Mouse (Mus musculus): ENCODE results near the gene Slc29a1. TPM values are rescaled to one million over a fixed set of nuclear protein-coding genes. Genes with fewer than 3 reads are reported as not detected.

The Slc29a1 gene
- 58.4 and 66.9 TPM in 2 replicates for total RNA-seq (2012; rRNA removed)
- 69.2 and 72.1 TPM in 2 replicates for total RNA-seq (2014; rRNA removed)
- polyA plus RNA-seq (2012; ENCODE audit: insufficient read length, low read depth): 74.2 and 88.0 TPM in 2 replicates

DNA sequence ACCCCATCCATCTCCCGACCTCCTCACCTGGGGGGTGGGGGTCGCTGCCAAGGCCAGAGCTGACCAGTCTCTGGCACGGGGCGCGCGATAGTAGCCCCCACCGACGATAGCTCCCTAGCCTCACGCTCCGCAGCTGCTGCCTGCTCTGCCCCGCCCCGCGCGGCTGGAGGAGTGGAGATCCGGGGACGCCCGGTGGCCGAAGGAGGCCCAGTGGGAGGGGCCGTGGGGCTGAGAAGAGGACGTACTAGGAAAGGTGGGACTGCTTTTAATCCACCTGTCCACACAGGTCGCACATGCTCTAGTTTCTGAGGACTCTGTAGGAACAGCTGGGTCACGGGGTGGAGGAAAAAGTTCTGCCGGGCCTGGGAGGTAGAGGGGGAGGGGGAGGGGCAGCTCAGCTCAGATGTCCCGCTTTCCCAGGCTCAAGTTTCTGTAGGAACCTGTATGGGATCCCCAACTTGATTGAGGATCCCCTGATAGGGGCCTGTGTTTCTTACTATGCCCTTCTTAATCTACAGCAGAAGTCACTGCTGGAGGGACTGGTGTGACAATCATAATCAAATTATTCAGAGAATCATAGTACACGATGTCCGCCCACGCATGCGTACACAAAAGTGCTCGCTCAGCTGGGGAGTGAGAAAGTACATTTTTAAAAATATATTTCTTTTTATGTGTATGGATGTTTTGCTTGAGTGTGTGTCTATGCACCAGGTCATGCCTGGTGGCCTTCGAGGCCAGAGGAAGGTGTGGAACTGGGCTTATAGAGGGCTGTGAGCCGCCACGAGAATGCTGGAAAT, at the start of gene Slc29a1:
Gene Slc29a1, minus strand, starts transcription at position 161 of the 797 bp plus-strand sequence.
- Histone ChIP-seq H3K4me2 (ENCODE audit: insufficient read depth, low read depth, poor library complexity, severe bottlenecking) (peak within 1 kb of the TSS; percentile 70), H3K4me1 (ENCODE audit: control insufficient read depth in 1 of 2, insufficient read depth in 2 of 2) (peaks cover 9 to 32% of the 10 kb centered on the region in 2 experiments; a peak in 3 of 4 replicates), H3K4me3 (replicated peaks in 1 of 3; ENCODE audit: low read depth in 2 of 3, low read length in 2 of 3, poor library complexity in 1 of 3) (peak within 1 kb of the TSS in 1 of 3 experiments; percentile 36), H3K27ac (ENCODE audit: insufficient read depth, low read depth) (no peak within 1 kb of the TSS), H3K27me3 (replicated peaks) (peaks cover 1% of the 10 kb centered on the region), H3K36me3 (replicated peaks in 1 of 2; ENCODE audit: control insufficient read depth in 1 of 2, insufficient read depth in 1 of 2, low read length in 1 of 2) (no peaks in the 10 kb centered on the region), H3K9me3 (replicated peaks; ENCODE audit: low read length) (no peaks in the 10 kb centered on the region), H3K9ac (ENCODE audit: insufficient read depth, low read depth) (peak within 1 kb of the TSS; percentile 10; the same call in 1 of the 2 replicates), H3K79me2 (replicated peaks; ENCODE audit: control insufficient read depth, extremely low read depth, insufficient read depth, poor library complexity, severe bottlenecking) (no peaks in the 10 kb centered on the region)
- in situ Hi-C loops (cut with MboI; ENCODE audit: low pct_ligation_motif_present, low pct_unique_long_range_greater_than_20kb, low sequenced_read_pairs): no loop called here
- TF ChIP-seq TCF12 (IDR thresholded peaks at IDR 0.05; ENCODE audit: low read depth, low read length): no peak
- 0 out of 2 replicates have a peak, but pooled peaks have one; percentile 63 for TF ChIP-seq MAZ (IDR thresholded peaks at IDR 0.05; ENCODE audit: low read depth, low read length)
- TF ChIP-seq CTCF (conservative IDR thresholded peaks at IDR 0.05 in 1 of 2, IDR thresholded peaks at IDR 0.05 in 1 of 2; ENCODE audit: low read depth in 2 of 2, low read length in 2 of 2): no peak
- no peak for TF ChIP-seq ZC3H11A (IDR thresholded peaks at IDR 0.05; ENCODE audit: low read depth, low read length)
- TF ChIP-seq MEF2A (IDR thresholded peaks at IDR 0.05; ENCODE audit: borderline replicate concordance, low read depth, low read length): no peak
- no peak for TF ChIP-seq USF1 (IDR thresholded peaks at IDR 0.05; ENCODE audit: low read depth, low read length)
- TF ChIP-seq CHD2 (IDR thresholded peaks at IDR 0.05; ENCODE audit: low read length): 0 out of 2 replicates have a peak, but pooled peaks have one; percentile 26
- TF ChIP-seq ELF1 (IDR thresholded peaks at IDR 0.05; ENCODE audit: low read depth, low read length): no peak
- no peak for TF ChIP-seq HCFC1 (IDR thresholded peaks at IDR 0.05; ENCODE audit: low read depth, low read length)
- dilution Hi-C loops (cut with MboI; ENCODE audit: extremely low pct_ligation_motif_present, extremely low pct_unique_long_range_greater_than_20kb, low sequenced_read_pairs): no loop called here
- DNase-seq (ENCODE audit: extremely low read depth): no peak

DNA sequence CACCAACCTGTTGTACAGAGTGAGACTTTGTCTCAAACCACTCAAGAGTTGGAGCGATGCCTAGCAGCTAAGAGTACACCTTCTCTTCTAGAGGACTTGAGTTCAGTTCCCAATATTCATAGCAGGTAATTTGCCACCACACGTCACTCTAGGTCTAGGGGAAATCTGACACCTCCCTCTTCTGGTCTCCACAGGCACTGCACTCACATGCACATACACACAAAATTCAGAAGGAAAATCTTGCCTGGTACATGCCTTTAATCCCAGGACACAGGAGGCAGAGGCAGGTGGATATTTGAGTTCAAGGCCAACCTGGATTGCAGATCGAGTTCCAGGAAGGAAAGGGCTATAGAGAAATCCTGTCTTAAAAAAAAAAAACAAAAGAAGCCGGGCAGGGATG, 44.8 kb upstream of the Slc29a1 start:
- Histone ChIP-seq H3K4me1 (ENCODE audit: control insufficient read depth in 1 of 2, insufficient read depth in 2 of 2) (peaks cover 4 to 7% of the 10 kb centered on the region in 2 experiments), H3K4me3 (replicated peaks in 1 of 3; ENCODE audit: low read depth in 2 of 3, low read length in 2 of 3, poor library complexity in 1 of 3) (no peak overlapping the region), H3K9me3 (replicated peaks; ENCODE audit: low read length) (peaks cover 4% of the 10 kb centered on the region), H3K4me2 (ENCODE audit: insufficient read depth, low read depth, poor library complexity, severe bottlenecking) (no peak overlapping the region), H3K9ac (ENCODE audit: insufficient read depth, low read depth) (no peak overlapping the region), H3K79me2 (replicated peaks; ENCODE audit: control insufficient read depth, extremely low read depth, insufficient read depth, poor library complexity, severe bottlenecking) (no peaks in the 10 kb centered on the region), H3K27me3 (replicated peaks) (no peaks in the 10 kb centered on the region), H3K27ac (ENCODE audit: insufficient read depth, low read depth) (no peak overlapping the region), H3K36me3 (replicated peaks in 1 of 2; ENCODE audit: control insufficient read depth in 1 of 2, insufficient read depth in 1 of 2, low read length in 1 of 2) (no peaks in the 10 kb centered on the region)
- in situ Hi-C loops (cut with MboI; ENCODE audit: low pct_ligation_motif_present, low pct_unique_long_range_greater_than_20kb, low sequenced_read_pairs) (no loop called here), dilution Hi-C loops (cut with MboI; ENCODE audit: extremely low pct_ligation_motif_present, extremely low pct_unique_long_range_greater_than_20kb, low sequenced_read_pairs) (no loop called here)
- DNase-seq (ENCODE audit: extremely low read depth): no peak
- TF ChIP-seq MAX (IDR thresholded peaks at IDR 0.05; ENCODE audit: low read length) (no peak), CTCF (conservative IDR thresholded peaks at IDR 0.05 in 1 of 2, IDR thresholded peaks at IDR 0.05 in 1 of 2; ENCODE audit: low read depth in 2 of 2, low read length in 2 of 2) (peak in 1 of 2 experiments; percentile 26; a peak in 2 of 4 replicates), CHD1 (IDR thresholded peaks at IDR 0.05; ENCODE audit: low read depth, low read length) (no peak)

Measured in CH12.LX (cell line).